Mouse (Mus musculus) left cerebral cortex, adult 2 months (tissue): Measurements from ENCODE around the gene Dennd2c. TPM values are rescaled to one million over a fixed set of nuclear protein-coding genes. Genes with fewer than 3 reads are reported as not detected.
A peak's percentile ranks its signal among the peaks of the same experiment; 100 is the strongest.

Experiments
- DNase-seq, 2 experiments: peaks; one replicate each; pipeline ENCODE4 v3.0.0; 2021 to 2022; ENCODE audit warnings: low spot score in 2 of 2, mixed read lengths in 1 of 2; ENCODE audit errors: extremely low spot score in 1 of 2
- H3K27ac ChIP-seq: fragments of 200-600 bp; 2 replicates; pipeline ENCODE4 v1.8.1; 2022
- H3K4me3 ChIP-seq: fragments of 200-600 bp; 2 replicates; pipeline ENCODE4 v1.8.1; 2022
- CTCF ChIP-seq: fragments of 200-600 bp; IDR thresholded peaks from 2 replicates; pipeline ENCODE4 v1.8.1; 2022; ENCODE audit warnings: antibody characterized with exemption, mild to moderate bottlenecking, moderate library complexity
- intact Hi-C: fragments of 180-260 bp; cut with DNase I; formaldehyde crosslinking; loops from one replicate; pipeline ENCODE4 v1.15.1; 2025
- long read RNA-seq, 2 experiments: library from polyadenylated mRNA; stranded (forward); transcript quantifications; one replicate each; pipeline ENCODE4 v2.0.0; 2021; ENCODE audit warnings: borderline mapping rate in 2 of 2
- total RNA-seq, 2 experiments: library from RNA; stranded (reverse); gene quantifications; 2 replicates each; pipeline ENCODE4 v1.2.3; 2021

The Dennd2c gene
- under 1 TPM; 0.40 to 0.41 TPM for total RNA-seq
- long read RNA-seq, experiment 1, result 0 reads
- long read RNA-seq, experiment 2, result 0 reads

DNA sequence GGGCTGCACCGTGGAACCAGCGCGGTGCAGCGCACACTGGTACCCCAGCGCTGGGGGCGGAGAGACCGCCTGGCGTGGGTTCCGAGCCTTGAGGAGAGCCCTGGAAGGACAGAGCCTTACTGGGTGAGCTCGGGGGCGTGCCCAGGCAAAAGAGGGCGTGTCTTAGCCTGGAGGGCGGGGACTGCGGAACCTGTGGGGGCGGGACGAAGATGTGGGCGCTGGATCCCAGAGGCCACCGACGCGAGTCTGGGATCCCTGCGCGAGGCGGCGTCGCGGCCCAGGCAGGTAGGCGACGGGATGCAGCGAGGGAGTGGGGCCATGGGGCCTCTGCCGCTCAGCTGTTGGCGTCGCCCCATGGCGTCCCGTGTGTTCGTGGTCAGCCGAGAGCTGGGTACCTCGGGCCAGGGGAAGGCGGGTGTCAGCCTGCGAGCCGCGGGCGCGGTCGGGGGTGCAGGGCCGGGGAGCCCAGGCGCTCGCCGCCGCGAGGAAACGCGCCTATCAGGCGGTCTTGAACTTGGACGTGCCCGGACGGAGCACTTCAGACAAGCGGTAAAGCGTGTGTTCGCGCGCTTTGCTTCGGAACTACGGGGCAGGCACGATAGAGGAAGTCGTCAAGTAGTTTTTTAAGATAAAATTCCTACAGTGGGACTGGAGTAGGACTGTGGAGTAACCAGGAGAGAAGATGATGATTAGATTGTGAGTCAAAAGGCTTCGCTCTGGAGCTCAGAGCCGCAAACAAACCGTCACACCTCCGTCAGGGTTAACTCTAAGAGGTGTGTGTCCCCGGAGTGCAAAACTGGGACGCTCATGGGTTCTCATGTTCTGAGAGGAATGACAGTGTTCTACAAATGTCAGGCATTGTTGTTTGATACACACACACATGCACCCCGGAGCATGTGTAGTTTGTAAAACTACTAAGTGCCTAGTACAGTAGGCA is at the start of gene Dennd2c:
TSS of gene Dennd2c (plus strand) at position 151 of the 937 bp plus-strand sequence.
- peak; percentile 60 to 63 for DNase-seq
- TF ChIP-seq CTCF, result no peak
- H3K27ac ChIP-seq, result no peak within 1 kb of the TSS
- intact Hi-C loops, result loop anchor here (5.0 kb wide), 2 partner anchors 50 to 70 kb away; partner anchors contain the start of gene Bcas2
- peak within 1 kb of the TSS; percentile 50 for H3K4me3 ChIP-seq

- no peak overlapping the region for H3K27ac ChIP-seq
Measured at GRCm38 (mm10) chr3:103056016-103056595, 46.3 kb upstream of the Dennd2c start.

DNA sequence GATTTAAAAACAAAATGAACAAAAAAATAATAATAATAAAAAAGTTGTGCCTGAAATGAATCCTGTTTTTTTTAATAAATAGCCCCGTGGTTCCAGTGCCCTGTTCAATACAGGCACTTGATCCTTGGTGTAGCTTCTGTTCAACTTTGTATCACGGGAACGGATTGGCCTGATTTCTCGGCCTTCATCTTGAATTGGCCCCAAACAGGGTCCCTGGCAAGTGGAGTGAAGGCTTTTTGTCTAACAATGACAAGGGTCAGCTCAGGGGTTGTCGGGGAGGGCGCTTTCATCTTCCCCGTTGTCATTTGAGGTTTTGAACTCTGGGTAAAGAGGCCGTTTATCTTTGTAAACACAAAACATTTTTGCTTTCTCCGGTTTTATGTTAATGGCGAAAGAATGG is 44.7 kb upstream of the Dennd2c start:
- Histone ChIP-seq H3K27ac (no peak overlapping the region; the same call in 1 of the 2 replicates), H3K4me3 (peak overlapping the region; percentile 71)
- peak in 1 of 2 experiments; percentile 17 for DNase-seq
- TF ChIP-seq CTCF, result no peak
- intact Hi-C loops, result loop anchor here (2.0 to 10.0 kb wide), 3 partner anchors 35 to 697 kb away; partner anchors contain the start of genes Bcas2 and Csde1

More at GRCm38 (mm10) chr3:103056016-103056595, 46.3 kb upstream of the Dennd2c start:
- no peak for TF ChIP-seq CTCF
- DNase-seq, result no peak
- no peak overlapping the region for H3K4me3 ChIP-seq
- intact Hi-C loops, result loop anchor here (5.0 to 10.0 kb wide), 2 partner anchors 34 to 699 kb away; partner anchors contain the start of gene Csde1

GRCm38 (mm10) chr3:103058207-103059157 is 43.9 kb upstream of the Dennd2c start, which contains the start of gene Nras:
Gene Nras (plus strand): TSS chr3:103058285.
- peak; percentile 92 to 94 for DNase-seq
- Histone ChIP-seq H3K27ac (peak within 1 kb of the TSS; percentile 89), H3K4me3 (peak within 1 kb of the TSS; percentile 71)
- intact Hi-C loops, result loop anchor here (2.0 to 10.0 kb wide), 3 partner anchors 36 to 696 kb away; partner anchors contain the start of genes Bcas2 and Csde1
- TF ChIP-seq CTCF, result no peak; the same call in 1 of the 2 replicates

DNA sequence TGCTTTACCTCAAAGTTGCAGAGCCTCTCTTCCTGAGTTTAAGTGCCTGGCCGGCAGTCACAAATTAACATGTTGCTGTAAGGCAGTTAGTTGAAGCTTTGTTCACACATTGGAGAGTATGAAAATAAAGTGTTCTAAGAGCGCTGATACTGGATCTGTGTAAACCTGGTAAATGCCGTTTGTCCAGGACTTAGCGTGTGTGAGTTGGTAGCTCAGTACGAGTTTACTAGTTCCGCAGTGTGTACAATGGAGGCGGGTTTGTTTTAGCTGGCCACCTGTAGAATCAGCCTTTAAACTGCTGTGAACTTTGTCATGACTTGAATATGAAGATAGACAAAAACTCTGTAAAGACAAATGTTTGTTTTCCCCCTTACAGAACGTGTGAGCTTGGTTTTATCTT is 35.5 kb upstream of the Dennd2c start:
- Histone ChIP-seq H3K4me3 (no peak overlapping the region), H3K27ac (no peak overlapping the region)
- DNase-seq, result no peak
- TF ChIP-seq CTCF, result no peak
- intact Hi-C loops, result no loop called here

DNA sequence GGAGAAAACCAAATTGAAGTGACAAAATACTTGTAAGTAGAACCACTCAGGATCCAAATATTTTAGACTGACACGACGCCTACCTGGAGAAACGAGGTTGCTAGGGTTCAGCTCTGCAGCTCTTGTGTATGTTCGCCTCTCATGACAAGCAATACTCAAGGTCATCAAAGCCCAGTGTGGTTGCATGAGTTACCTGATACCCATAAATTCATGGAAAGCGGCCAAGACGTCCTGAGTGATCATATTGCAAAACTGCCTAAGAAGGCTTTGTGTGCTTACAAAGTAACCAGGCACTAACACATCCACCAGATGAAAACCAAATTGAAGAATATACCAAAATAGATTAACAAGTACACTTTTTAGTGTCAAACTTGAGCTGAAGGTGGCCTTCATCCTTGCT is 33.4 kb upstream of the Dennd2c start:
- no peak overlapping the region for H3K27ac ChIP-seq
- DNase-seq, result no peak
- intact Hi-C loops, result no loop called here
- no peak overlapping the region for H3K4me3 ChIP-seq
- no peak for TF ChIP-seq CTCF

- Histone ChIP-seq H3K27ac (no peak within 1 kb of the TSS), H3K4me3 (no peak within 1 kb of the TSS)
- no peak for DNase-seq
- intact Hi-C loops, result no loop called here
- TF ChIP-seq CTCF, result no peak
Measured at GRCm38 (mm10) chr3:103073771-103074170, 28.6 kb upstream of the Dennd2c start, which contains the start of gene Ampd1. Gene Ampd1 (plus strand): TSS chr3:103074014.

- intact Hi-C loops, result no loop called here
- no peak for DNase-seq
- Histone ChIP-seq H3K4me3 (no peak overlapping the region), H3K27ac (no peak overlapping the region)
- no peak for TF ChIP-seq CTCF
Measured at GRCm38 (mm10) chr3:103075871-103076270, 26.5 kb upstream of the Dennd2c start.

GRCm38 (mm10) chr3:103076476-103076875 is 25.9 kb upstream of the Dennd2c start:
- no peak for DNase-seq
- H3K27ac ChIP-seq, result no peak overlapping the region
- H3K4me3 ChIP-seq, result no peak overlapping the region
- TF ChIP-seq CTCF, result no peak
- intact Hi-C loops, result no loop called here

DNA sequence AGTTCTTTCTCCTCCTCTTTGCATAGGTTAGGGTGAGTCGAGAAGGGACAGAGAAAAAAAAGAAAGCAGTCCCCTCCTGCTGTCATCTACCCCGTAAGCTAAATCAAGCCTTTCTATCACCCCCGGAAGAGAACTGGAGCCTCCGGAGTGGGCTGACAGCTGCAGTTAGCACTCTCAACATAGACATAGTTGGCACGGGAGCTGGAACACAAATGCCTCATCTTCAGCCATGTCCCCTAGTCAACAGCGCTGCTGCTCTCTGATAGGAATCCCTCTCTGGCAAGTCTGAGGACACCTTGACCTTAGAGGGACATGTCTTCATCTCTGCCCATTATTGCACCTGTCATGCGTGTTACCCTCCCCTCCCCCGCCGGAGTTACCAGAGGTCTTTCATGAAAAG is 23.1 kb upstream of the Dennd2c start:
- intact Hi-C loops, result no loop called here
- Histone ChIP-seq H3K27ac (no peak overlapping the region), H3K4me3 (no peak overlapping the region)
- DNase-seq, result no peak
- no peak for TF ChIP-seq CTCF

GRCm38 (mm10) chr3:103081051-103081450 is 21.4 kb upstream of the Dennd2c start:
- no peak for DNase-seq
- intact Hi-C loops, result no loop called here
- TF ChIP-seq CTCF, result no peak
- no peak overlapping the region for H3K4me3 ChIP-seq
- H3K27ac ChIP-seq, result no peak overlapping the region
